Mouse (Mus musculus) left cerebral cortex, postnatal 10 days (tissue): ENCODE results near the gene Gm6803. TPM values are rescaled to one million over a fixed set of nuclear protein-coding genes. Genes with fewer than 3 reads are reported as not detected.
"Not testable (repeated sequence)": the region's sequence is repeated elsewhere in the genome, so short reads cannot be mapped to it uniquely, and the experiment has no call there.

Source experiments
- DNase-seq, 2 experiments: peaks; one replicate each; pipeline ENCODE4 v3.0.0; 2021 to 2022; ENCODE audit warnings: low spot score in 2 of 2, mixed read lengths in 1 of 2; ENCODE audit errors: extremely low spot score in 1 of 2
- intact Hi-C: fragments of 180-260 bp; cut with DNase I; formaldehyde crosslinking; loops from one replicate; pipeline ENCODE4 v1.15.1; 2025
- total RNA-seq, 2 experiments: library from RNA; stranded (reverse); gene quantifications; 2 replicates each; pipeline ENCODE4 v1.2.3; 2021

The Gm6803 gene
- not detected for total RNA-seq

DNA sequence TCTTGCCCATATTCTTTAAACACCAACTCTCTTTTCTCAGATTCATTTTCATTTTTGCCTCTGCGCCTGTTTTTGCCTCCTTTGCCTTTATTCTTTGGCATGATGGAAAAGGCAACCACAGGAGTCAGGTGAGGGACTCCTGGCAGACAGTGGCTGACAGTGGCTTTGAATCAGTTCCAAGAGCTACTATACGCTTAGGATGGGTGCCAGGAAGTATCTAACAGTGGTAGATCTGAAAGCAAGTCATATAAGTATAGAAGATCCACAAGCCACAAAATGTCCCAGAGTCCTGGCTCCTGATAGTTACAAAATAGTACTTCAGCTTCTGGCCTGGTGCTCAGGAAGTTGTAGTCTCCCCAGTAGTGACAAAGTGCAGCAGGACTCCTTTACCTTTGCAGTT is at the start of gene Gm6803:
Gene Gm6803 (minus strand): TSS at position 101 of the 400 bp plus-strand sequence.
- intact Hi-C loops, DNase-seq: not testable (repeated sequence)

DNA sequence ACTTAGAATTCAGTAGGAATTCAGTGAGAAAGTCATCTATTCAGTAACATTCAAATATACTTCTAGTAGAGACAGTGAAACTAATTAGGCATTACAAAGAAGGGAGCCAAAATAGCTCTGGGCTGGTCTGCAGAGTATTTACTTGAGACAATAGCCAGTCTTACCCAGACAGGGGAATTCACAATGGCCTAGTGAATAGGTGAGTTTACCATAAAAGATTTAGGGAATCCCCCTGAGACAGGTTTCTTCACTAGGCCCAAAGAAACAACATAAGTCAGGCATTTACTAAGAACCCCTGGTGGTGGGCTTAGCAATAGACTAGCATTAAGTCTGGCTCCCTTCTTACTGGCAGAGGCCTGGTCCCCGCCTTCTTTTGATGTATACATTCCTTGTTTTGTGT is 26.7 kb upstream of the Gm6803 start:
- intact Hi-C loops, DNase-seq: not testable (repeated sequence)

DNA sequence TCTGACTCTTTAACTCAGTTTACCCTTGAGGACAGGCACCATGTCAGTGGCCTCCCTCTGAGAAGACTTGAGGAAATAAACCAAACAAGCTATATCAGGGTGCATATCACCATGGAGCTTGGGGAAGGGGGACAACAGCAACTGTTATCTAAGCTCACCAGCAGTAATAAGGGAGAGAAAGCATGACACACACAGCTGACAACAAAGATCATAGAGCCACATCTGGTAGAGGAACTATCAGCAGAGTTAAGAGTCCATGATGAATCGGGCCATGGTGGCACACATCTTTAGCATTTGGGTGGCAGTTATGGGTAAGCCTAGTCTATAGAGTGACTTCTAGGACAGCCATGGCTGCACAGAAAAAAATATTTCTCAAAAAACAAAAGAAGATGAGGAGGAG is 21.1 kb upstream of the Gm6803 start:
- intact Hi-C loops, DNase-seq: not testable (repeated sequence)

DNA sequence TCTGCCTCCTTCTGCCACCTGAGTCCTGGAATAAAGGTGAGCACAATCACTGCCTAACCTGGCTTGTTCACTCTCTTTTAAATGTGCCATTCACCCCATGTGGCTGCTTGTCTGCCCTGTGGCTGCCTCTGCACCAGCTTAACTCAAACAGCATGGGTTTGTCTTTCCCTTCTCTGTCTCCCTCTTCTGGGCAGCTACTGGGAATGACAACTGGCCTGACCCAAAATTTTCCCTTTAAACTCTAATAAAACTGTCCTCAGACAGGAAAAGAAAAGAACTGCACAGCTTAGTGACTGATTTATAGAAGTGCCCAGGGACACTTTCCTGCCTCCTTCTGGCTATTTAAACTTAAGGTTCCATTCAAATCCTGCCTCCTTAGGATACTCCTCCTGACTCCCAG is 20.5 kb upstream of the Gm6803 start:
- DNase-seq, intact Hi-C loops: not testable (repeated sequence)

DNA sequence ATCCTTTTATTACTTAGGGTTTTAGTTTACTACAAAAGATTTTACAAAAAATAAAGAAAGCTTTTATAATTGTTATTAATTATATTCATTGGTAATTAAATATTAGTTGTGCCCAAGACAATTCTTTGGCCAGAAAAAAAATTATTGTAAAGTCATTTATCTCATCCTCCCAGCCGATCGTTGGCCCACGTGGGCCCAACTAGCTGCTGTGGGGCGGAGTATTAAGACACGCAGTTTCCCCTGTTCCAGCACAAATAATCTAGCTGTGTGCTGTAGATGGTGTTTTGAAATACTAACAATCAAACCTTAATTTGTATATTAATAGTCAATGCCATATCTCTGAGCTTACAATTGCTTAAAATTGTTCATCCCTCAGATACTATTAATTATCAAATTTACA is 13.7 kb upstream of the Gm6803 start:
- DNase-seq, intact Hi-C loops: not testable (repeated sequence)

DNA sequence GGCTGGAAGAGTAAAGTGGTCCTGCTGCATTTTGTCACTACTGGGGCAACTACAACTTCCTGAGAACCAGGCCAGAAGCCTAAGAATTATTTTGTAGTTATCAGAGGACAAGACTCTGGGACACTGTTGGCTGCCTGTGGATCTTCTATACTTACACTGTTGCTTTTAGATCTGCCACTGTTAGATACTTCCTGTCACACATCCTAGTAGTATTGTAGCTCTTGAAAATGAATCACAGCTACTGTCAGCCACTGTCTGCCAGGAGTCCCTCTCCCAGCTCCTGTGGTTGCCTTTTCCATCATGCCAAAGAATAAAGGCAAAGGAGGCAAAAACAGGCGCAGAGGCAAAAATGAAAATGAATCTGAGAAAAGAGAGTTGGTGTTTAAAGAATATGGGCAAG is 8.1 kb upstream of the Gm6803 start, which contains the start of gene Gm2056:
Gene Gm2056 (plus strand): TSS at position 301 of the 400 bp plus-strand sequence.
- DNase-seq, intact Hi-C loops: not testable (repeated sequence)

DNA sequence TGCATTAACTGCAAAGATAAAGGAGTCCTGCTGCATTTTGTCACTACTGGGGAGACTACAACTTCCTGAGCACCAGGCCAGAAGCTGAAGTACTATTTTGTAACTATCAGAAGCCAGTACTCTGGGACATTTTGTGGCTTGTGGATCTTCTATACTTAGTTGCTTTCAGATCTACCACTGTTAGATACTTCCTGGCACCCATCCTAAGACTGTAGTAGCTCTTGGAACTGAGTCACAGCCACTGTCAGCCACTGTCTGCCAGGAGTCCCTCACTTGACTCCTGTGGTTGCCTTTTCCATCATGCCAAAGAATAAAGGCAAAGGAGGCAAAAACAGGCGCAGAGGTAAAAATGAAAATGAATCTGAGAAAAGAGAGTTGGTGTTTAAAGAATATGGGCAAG is 7.0 kb downstream of the Gm6803 start, which contains the start of gene Gm2075:
Gene Gm2075 (plus strand): TSS at position 301 of the 400 bp plus-strand sequence.
- intact Hi-C loops: not testable (repeated sequence)

DNA sequence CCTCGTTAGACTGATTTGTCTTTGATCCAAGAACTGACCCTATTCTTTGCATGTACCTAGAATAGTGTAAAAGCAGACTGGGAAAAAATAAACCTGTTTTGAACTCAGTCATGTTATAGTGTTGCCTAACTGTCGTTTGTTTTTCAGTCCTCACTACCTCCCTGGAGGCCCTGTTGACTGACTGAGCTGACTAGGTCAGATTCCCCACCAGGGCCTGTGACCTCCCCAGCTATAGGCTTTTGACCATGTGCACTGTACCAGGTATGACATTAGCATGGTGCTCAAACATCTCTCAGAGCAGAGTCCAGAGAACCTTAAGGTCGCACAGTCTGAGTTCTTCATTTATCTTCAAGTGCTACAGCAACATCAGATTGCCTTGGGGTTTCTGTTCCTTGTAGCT is 14.5 kb downstream of the Gm6803 start:
- DNase-seq, intact Hi-C loops: not testable (repeated sequence)

More for the DNA sequence above, 7.0 kb downstream of the Gm6803 start, which contains the start of gene Gm2075:
- not testable (repeated sequence) for DNase-seq

DNA sequence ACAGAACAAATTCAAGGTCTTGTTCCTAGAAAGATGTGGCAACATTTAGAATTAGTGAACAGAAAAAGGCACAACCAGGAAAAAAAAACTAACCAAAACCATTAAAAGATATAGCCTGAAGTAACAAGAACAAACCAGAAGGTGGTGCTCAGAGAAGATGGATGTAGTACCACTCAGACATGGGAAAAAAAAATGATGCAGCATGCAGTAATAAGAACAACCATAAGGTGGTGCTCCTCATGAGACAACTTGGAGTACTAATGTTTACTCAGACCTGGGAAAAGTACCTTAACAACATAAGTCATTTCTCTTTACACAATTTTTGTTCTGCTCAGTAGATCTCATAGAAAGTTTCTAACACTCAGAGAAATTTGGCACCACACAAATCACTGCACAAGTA is 34.6 kb downstream of the Gm6803 start:
- DNase-seq, intact Hi-C loops: not testable (repeated sequence)

Other genes with a start within 250 kb of the Gm6803 start
- not detected for gene Gm21319, start 243.0 kb downstream of the Gm6803 start, total RNA-seq
- gene Gm21936, start 223.3 kb downstream of the Gm6803 start, total RNA-seq: not detected
- not detected for gene BB287469, start 202.2 kb downstream of the Gm6803 start, total RNA-seq
- gene Gm2001, start 176.4 kb downstream of the Gm6803 start, total RNA-seq: not detected
- not detected for gene Gm2016, start 144.7 kb downstream of the Gm6803 start, total RNA-seq
- not detected for gene Gm2022, start 123.4 kb downstream of the Gm6803 start, total RNA-seq
- gene Gm2035, start 98.9 kb downstream of the Gm6803 start, total RNA-seq: not detected
- gene Gm2042, start 64.7 kb downstream of the Gm6803 start, total RNA-seq: not detected
- not detected for gene Gm2075, start 6.9 kb downstream of the Gm6803 start, total RNA-seq
- gene Gm2056, start 8.2 kb upstream of the Gm6803 start, total RNA-seq: not detected
- gene Gm16368, start 64.9 kb upstream of the Gm6803 start, total RNA-seq: not detected
- not detected for gene Gm10436, start 163.3 kb upstream of the Gm6803 start, total RNA-seq
- not detected for gene Gm8332, start 231.3 kb upstream of the Gm6803 start, total RNA-seq